Comparison of ENCODE assay signal across 8 mouse cellular contexts in the genomic region with DNA sequence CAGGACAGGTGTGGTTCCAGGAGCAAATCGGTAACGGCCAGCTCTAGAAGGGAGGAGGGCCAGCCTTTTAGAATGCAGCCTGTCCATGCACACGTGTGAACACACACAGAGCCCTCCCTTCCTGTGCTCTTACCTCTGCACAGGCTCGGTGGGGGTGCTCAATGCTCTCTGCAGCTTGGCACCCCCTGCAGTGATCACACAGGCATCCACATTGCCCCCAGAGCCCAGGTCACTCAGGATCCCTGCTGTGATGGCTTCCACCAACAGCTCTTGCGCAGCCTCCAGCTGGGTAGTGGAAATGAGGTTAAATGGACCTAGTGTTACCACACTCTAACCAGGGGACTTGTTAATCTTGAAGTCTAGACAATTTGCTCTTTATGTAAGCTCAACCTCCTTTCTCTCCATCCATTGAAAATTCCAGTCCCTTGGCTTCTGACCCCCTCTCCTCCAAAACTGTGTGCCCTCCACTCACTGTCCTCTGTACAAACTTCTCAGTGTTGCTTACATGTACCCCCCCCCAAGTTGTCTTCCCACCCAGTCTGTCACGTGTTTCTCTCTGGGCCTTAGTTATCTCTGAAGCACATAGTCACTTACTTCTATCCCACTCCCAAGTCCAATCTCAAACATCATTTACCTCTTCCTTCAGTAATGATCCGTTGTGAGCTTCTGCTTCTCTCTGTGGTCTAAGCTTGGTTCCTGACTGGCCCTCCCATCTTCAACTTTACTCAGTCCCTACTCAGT. TPM values are rescaled to one million over a fixed set of nuclear protein-coding genes. Genes with fewer than 3 reads are reported as not detected.
DNase-seq lines count a peak whose midpoint lies in the region; ATAC-seq and TF ChIP-seq lines count a peak whose summit lies in the region.

No protein-coding gene starts in this region.

- H3K27me3 ChIP-seq in embryonic facial prominence, embryonic 12.5 days, result no peaks in the 10 kb centered on the region
- no peaks in the 10 kb centered on the region for H3K27me3 ChIP-seq in intestine, embryonic 16.5 days (replicated peaks; ENCODE audit: control insufficient read depth, insufficient read depth, low read length)

- peak overlapping the region; percentile 70 for H3K4me3 ChIP-seq in left cerebral cortex, adult 2 months
- H3K4me3 ChIP-seq in embryonic facial prominence, embryonic 12.5 days, result peak overlapping the region; percentile 65
- peak overlapping the region; percentile 89 for H3K4me3 ChIP-seq in intestine, embryonic 16.5 days (ENCODE audit: low read length)

- H3K36me3 ChIP-seq in embryonic facial prominence, embryonic 12.5 days, result peaks cover 17% of the 10 kb centered on the region; the same call in 1 of the 2 replicates
- H3K36me3 ChIP-seq in intestine, embryonic 16.5 days (ENCODE audit: control insufficient read depth, insufficient read depth, low read length), result 0 out of 2 replicates have a peak, but pooled peaks cover 8% of the 10 kb centered on the region

- DNase-seq in left cerebral cortex, adult 2 months (ENCODE audit: extremely low spot score in 1 of 2, low spot score in 2 of 2), result no peak
- no peak for DNase-seq in left cerebral cortex, postnatal 10 days (ENCODE audit: extremely low spot score in 1 of 2, low spot score in 2 of 2)
- DNase-seq in retina, embryonic 14.5 days (ENCODE audit: low spot score), result peak; percentile 18
- no peak for DNase-seq in right cerebral cortex, adult 18-20 months
- no peak for DNase-seq in right cerebral cortex, postnatal 4 days
- DNase-seq in frontal cortex, postnatal 36 days (ENCODE audit: low spot score in 2 of 2), result no peak

- no peak for ATAC-seq in embryonic facial prominence, embryonic 12.5 days (ENCODE audit: insufficient number of reproducible peaks, insufficient read depth, low FRiP score, low TSS enrichment)
- no peak for ATAC-seq in intestine, embryonic 16.5 days

- H3K4me2 ChIP-seq in embryonic facial prominence, embryonic 12.5 days (replicated peaks), result peak overlapping the region; percentile 66
- H3K4me2 ChIP-seq in intestine, embryonic 16.5 days (ENCODE audit: low read depth, low read length), result peak overlapping the region; percentile 80

- H3K27ac ChIP-seq in left cerebral cortex, adult 2 months, result peak overlapping the region; percentile 98
- no peak overlapping the region for H3K27ac ChIP-seq in embryonic facial prominence, embryonic 12.5 days
- H3K27ac ChIP-seq in intestine, embryonic 16.5 days (ENCODE audit: low read length), result peak overlapping the region; percentile 48; the same call in 1 of the 2 replicates

- TF ChIP-seq CTCF in left cerebral cortex, adult 2 months (IDR thresholded peaks at IDR 0.05), result no peak

- H3K9me3 ChIP-seq in embryonic facial prominence, embryonic 12.5 days, result no peaks in the 10 kb centered on the region
- H3K9me3 ChIP-seq in intestine, embryonic 16.5 days (ENCODE audit: control insufficient read depth, low read length), result no peaks in the 10 kb centered on the region

- H3K9ac ChIP-seq in embryonic facial prominence, embryonic 12.5 days, result peak overlapping the region; percentile 63
- peak overlapping the region; percentile 87 for H3K9ac ChIP-seq in intestine, embryonic 16.5 days (ENCODE audit: low read depth, low read length)

- WGBS in embryonic facial prominence, embryonic 12.5 days, result 25% methylated on average over 7 of the region's 7 CpGs
- WGBS in intestine, embryonic 16.5 days, result 30% methylated on average over 7 of the region's 7 CpGs

- peaks cover 12% of the 10 kb centered on the region; the same call in 1 of the 2 replicates for H3K4me1 ChIP-seq in embryonic facial prominence, embryonic 12.5 days
- peaks cover 16% of the 10 kb centered on the region for H3K4me1 ChIP-seq in intestine, embryonic 16.5 days (ENCODE audit: control insufficient read depth, insufficient read depth, low read length)

- intact Hi-C loops in left cerebral cortex, adult 2 months (cut with DNase I), result no loop called here
- intact Hi-C loops in left cerebral cortex, postnatal 10 days (cut with DNase I), result loop anchor here (5.0 to 10.0 kb wide), 2 partner anchors 34 to 81 kb away; a partner anchor contains a TSS

RNA-seq across cellular contexts. Expression of a gene that starts 2.2 kb away (rescaled TPM):
- 10 to 100 TPM; 90.3 to 91.9 TPM for total RNA-seq in left cerebral cortex, adult 2 months (2021)
- 10 to 100 TPM; 74.6 to 80.0 TPM for total RNA-seq in left cerebral cortex, postnatal 10 days (2021)
- 22.9 and 31.7 TPM in 2 replicates for polyA plus RNA-seq in embryonic facial prominence, embryonic 12.5 days (2016; fragmentation: Nextera tagmentation; extraction: Ambion mirVana)
- 115 and 116 TPM in 2 replicates for polyA plus RNA-seq in intestine, embryonic 16.5 days (2015; fragmentation: Nextera tagmentation; extraction: Ambion mirVana)

RNA-seq across cellular contexts. Expression of a gene that starts 2.4 kb away (rescaled TPM):
- total RNA-seq in left cerebral cortex, adult 2 months (2021), result 1 to 10 TPM; 1.5 to 2.6 TPM
- total RNA-seq in left cerebral cortex, postnatal 10 days (2021), result 1 to 10 TPM in 1 of 2 experiments, under 1 TPM in 1; 0.90 to 1.5 TPM
- 1.9 and 2.2 TPM in 2 replicates for polyA plus RNA-seq in embryonic facial prominence, embryonic 12.5 days (2016; fragmentation: Nextera tagmentation; extraction: Ambion mirVana)
- 3.1 and 6.2 TPM in 2 replicates for polyA plus RNA-seq in intestine, embryonic 16.5 days (2015; fragmentation: Nextera tagmentation; extraction: Ambion mirVana)

RNA-seq across cellular contexts. Expression of a gene that starts 7.1 kb away (rescaled TPM):
- total RNA-seq in left cerebral cortex, adult 2 months (2021), result 10 to 100 TPM; 25.3 to 25.8 TPM
- 10 to 100 TPM; 13.0 to 14.1 TPM for total RNA-seq in left cerebral cortex, postnatal 10 days (2021)
- 2.3 and 3.0 TPM in 2 replicates for polyA plus RNA-seq in embryonic facial prominence, embryonic 12.5 days (2016; fragmentation: Nextera tagmentation; extraction: Ambion mirVana)
- 1.7 and 2.8 TPM in 2 replicates for polyA plus RNA-seq in intestine, embryonic 16.5 days (2015; fragmentation: Nextera tagmentation; extraction: Ambion mirVana)

RNA-seq across cellular contexts. Expression of a gene that starts 29.9 kb away (rescaled TPM):
- total RNA-seq in left cerebral cortex, adult 2 months (2021), result 10 to 100 TPM; 18.2 to 19.8 TPM
- 10 to 100 TPM; 20.4 to 20.9 TPM for total RNA-seq in left cerebral cortex, postnatal 10 days (2021)
- 44.3 and 48.2 TPM in 2 replicates for polyA plus RNA-seq in embryonic facial prominence, embryonic 12.5 days (2016; fragmentation: Nextera tagmentation; extraction: Ambion mirVana)
- polyA plus RNA-seq in intestine, embryonic 16.5 days (2015; fragmentation: Nextera tagmentation; extraction: Ambion mirVana), result 19.4 and 21.8 TPM in 2 replicates

RNA-seq across cellular contexts. Expression of a gene that starts 35.8 kb away (rescaled TPM):
- 1 to 10 TPM; 6.6 to 8.7 TPM for total RNA-seq in left cerebral cortex, adult 2 months (2021)
- total RNA-seq in left cerebral cortex, postnatal 10 days (2021), result 1 to 10 TPM; 7.9 to 8.8 TPM
- 42.5 and 44.8 TPM in 2 replicates for polyA plus RNA-seq in embryonic facial prominence, embryonic 12.5 days (2016; fragmentation: Nextera tagmentation; extraction: Ambion mirVana)
- 25.6 and 26.6 TPM in 2 replicates for polyA plus RNA-seq in intestine, embryonic 16.5 days (2015; fragmentation: Nextera tagmentation; extraction: Ambion mirVana)
